Mouse (Mus musculus): Measurements from ENCODE around the gene Nrg3. TPM values are rescaled to one million over a fixed set of nuclear protein-coding genes. Genes with fewer than 3 reads are reported as not detected.
"Not testable (repeated sequence)": the region's sequence is repeated elsewhere in the genome, so short reads cannot be mapped to it uniquely, and the experiment has no call there.

Nrg3 gene
- polyA plus RNA-seq, 1 experiment from 2014 or later: 0.90 TPM

- Histone ChIP-seq H3K27me3 (replicated peaks) (no peaks in the 10 kb centered on the region), H3K4me3 (replicated peaks) (no peak overlapping the region), H3K4me1 (no peaks in the 10 kb centered on the region), H3K27ac (no peak overlapping the region), H3K9ac (no peak overlapping the region), H3K9me3 (no peaks in the 10 kb centered on the region), H3K4me2 (no peak overlapping the region), H3K36me3 (no peaks in the 10 kb centered on the region)
- no peak for ATAC-seq (ENCODE audit: insufficient read depth, low FRiP score, low read depth)
- 73% methylated on average over 1 of the region's 1 CpGs for WGBS
These were observed 918.3 kb downstream of the Nrg3 start for GRCm38 (mm10) chr14:38554636-38555035.

GRCm38 (mm10) chr14:38547257-38547656 lies 925.6 kb downstream of the Nrg3 start:
- Histone ChIP-seq H3K27ac (no peak overlapping the region), H3K4me1 (no peaks in the 10 kb centered on the region), H3K9me3 (no peaks in the 10 kb centered on the region), H3K4me3 (replicated peaks) (no peak overlapping the region), H3K4me2 (no peak overlapping the region), H3K9ac (no peak overlapping the region), H3K36me3 (no peaks in the 10 kb centered on the region), H3K27me3 (replicated peaks) (no peaks in the 10 kb centered on the region)
- 58% methylated on average over 2 of the region's 2 CpGs for WGBS
- ATAC-seq (ENCODE audit: insufficient read depth, low FRiP score, low read depth): no peak

GRCm38 (mm10) chr14:38535181-38535580 lies 937.7 kb downstream of the Nrg3 start:
- H3K4me1 ChIP-seq: no peaks in the 10 kb centered on the region
- H3K27me3 ChIP-seq (replicated peaks): no peaks in the 10 kb centered on the region
- no peak overlapping the region for H3K9ac ChIP-seq
- no peak overlapping the region for H3K4me2 ChIP-seq
- no peaks in the 10 kb centered on the region for H3K9me3 ChIP-seq
- H3K36me3 ChIP-seq: no peaks in the 10 kb centered on the region
- no peak for ATAC-seq (ENCODE audit: insufficient read depth, low FRiP score, low read depth)
- H3K27ac ChIP-seq: no peak overlapping the region
- 87% methylated on average over 1 of the region's 1 CpGs for WGBS
- no peak overlapping the region for H3K4me3 ChIP-seq (replicated peaks)

GRCm38 (mm10) chr14:38533495-38533894 lies 939.4 kb downstream of the Nrg3 start:
- H3K27me3 ChIP-seq (replicated peaks): no peaks in the 10 kb centered on the region
- H3K4me3 ChIP-seq (replicated peaks): no peak overlapping the region
- no peak overlapping the region for H3K4me2 ChIP-seq
- no peaks in the 10 kb centered on the region for H3K9me3 ChIP-seq
- no peaks in the 10 kb centered on the region for H3K36me3 ChIP-seq
- no peaks in the 10 kb centered on the region for H3K4me1 ChIP-seq
- no peak overlapping the region for H3K9ac ChIP-seq
- no peak for ATAC-seq (ENCODE audit: insufficient read depth, low FRiP score, low read depth)
- H3K27ac ChIP-seq: no peak overlapping the region

GRCm38 (mm10) chr14:38516232-38516631 lies 956.7 kb downstream of the Nrg3 start:
- no peaks in the 10 kb centered on the region for H3K4me1 ChIP-seq
- H3K9ac ChIP-seq: no peak overlapping the region
- no peak for ATAC-seq (ENCODE audit: insufficient read depth, low FRiP score, low read depth)
- H3K27ac ChIP-seq: no peak overlapping the region
- H3K4me2 ChIP-seq: no peak overlapping the region
- H3K36me3 ChIP-seq: no peaks in the 10 kb centered on the region
- no peaks in the 10 kb centered on the region for H3K9me3 ChIP-seq
- no peaks in the 10 kb centered on the region for H3K27me3 ChIP-seq (replicated peaks)
- no peak overlapping the region for H3K4me3 ChIP-seq (replicated peaks)
- WGBS: 62% methylated on average over 5 of the region's 5 CpGs

- 93% methylated on average over 2 of the region's 2 CpGs for WGBS
- Histone ChIP-seq H3K27me3 (replicated peaks) (no peaks in the 10 kb centered on the region), H3K9ac (no peak overlapping the region), H3K4me2 (no peak overlapping the region), H3K9me3 (no peaks in the 10 kb centered on the region), H3K27ac (no peak overlapping the region), H3K4me3 (replicated peaks) (no peak overlapping the region), H3K4me1 (no peaks in the 10 kb centered on the region), H3K36me3 (no peaks in the 10 kb centered on the region)
- no peak for ATAC-seq (ENCODE audit: insufficient read depth, low FRiP score, low read depth)
These were observed 963.9 kb downstream of the Nrg3 start for GRCm38 (mm10) chr14:38509016-38509415.

- no peaks in the 10 kb centered on the region for H3K36me3 ChIP-seq
- H3K9ac ChIP-seq: no peak overlapping the region
- no peaks in the 10 kb centered on the region for H3K4me1 ChIP-seq
- no peak for ATAC-seq (ENCODE audit: insufficient read depth, low FRiP score, low read depth)
- no peak overlapping the region for H3K4me3 ChIP-seq (replicated peaks)
- WGBS: 63% methylated on average over 1 of the region's 1 CpGs
- no peaks in the 10 kb centered on the region for H3K27me3 ChIP-seq (replicated peaks)
- no peak overlapping the region for H3K27ac ChIP-seq
- H3K4me2 ChIP-seq: no peak overlapping the region
- no peaks in the 10 kb centered on the region for H3K9me3 ChIP-seq
These were observed 977.9 kb downstream of the Nrg3 start for GRCm38 (mm10) chr14:38494970-38495369.

GRCm38 (mm10) chr14:38447086-38447485 lies 1025.8 kb downstream of the Nrg3 start:
- H3K9me3 ChIP-seq: no peaks in the 10 kb centered on the region
- H3K36me3 ChIP-seq: no peaks in the 10 kb centered on the region
- H3K4me2 ChIP-seq: no peak overlapping the region
- H3K27me3 ChIP-seq (replicated peaks): no peaks in the 10 kb centered on the region
- no peak overlapping the region for H3K27ac ChIP-seq
- H3K9ac ChIP-seq: no peak overlapping the region
- no peak for ATAC-seq (ENCODE audit: insufficient read depth, low FRiP score, low read depth)
- WGBS: 74% methylated on average over 2 of the region's 2 CpGs
- H3K4me3 ChIP-seq (replicated peaks): no peak overlapping the region
- H3K4me1 ChIP-seq: no peaks in the 10 kb centered on the region

- WGBS: 78% methylated on average over 2 of the region's 2 CpGs
- Histone ChIP-seq H3K9me3 (no peaks in the 10 kb centered on the region), H3K4me2 (no peak overlapping the region), H3K9ac (no peak overlapping the region), H3K4me3 (replicated peaks) (no peak overlapping the region), H3K4me1 (no peaks in the 10 kb centered on the region), H3K36me3 (no peaks in the 10 kb centered on the region), H3K27ac (no peak overlapping the region), H3K27me3 (replicated peaks) (no peaks in the 10 kb centered on the region)
- no peak for ATAC-seq (ENCODE audit: insufficient read depth, low FRiP score, low read depth)
These were observed 1028.1 kb downstream of the Nrg3 start for GRCm38 (mm10) chr14:38444788-38445187.

- ATAC-seq (ENCODE audit: insufficient read depth, low FRiP score, low read depth): no peak
- no peaks in the 10 kb centered on the region for H3K36me3 ChIP-seq
- H3K9ac ChIP-seq: no peak overlapping the region
- whole genome bisulfite sequencing: 49% methylated on average over 6 of the region's 6 CpGs
- no peaks in the 10 kb centered on the region for H3K27me3 ChIP-seq (replicated peaks)
- no peaks in the 10 kb centered on the region for H3K9me3 ChIP-seq
- no peaks in the 10 kb centered on the region for H3K4me1 ChIP-seq
- H3K4me2 ChIP-seq: no peak overlapping the region
- no peak overlapping the region for H3K27ac ChIP-seq
- H3K4me3 ChIP-seq (replicated peaks): no peak overlapping the region
These were observed 1038.9 kb downstream of the Nrg3 start for GRCm38 (mm10) chr14:38433793-38434589.

GRCm38 (mm10) chr14:38374660-38375059 lies 1098.2 kb downstream of the Nrg3 start:
- Histone ChIP-seq H3K4me2 (no peak overlapping the region), H3K36me3 (no peaks in the 10 kb centered on the region), H3K9ac (no peak overlapping the region), H3K4me1 (no peaks in the 10 kb centered on the region), H3K9me3 (no peaks in the 10 kb centered on the region), H3K27me3 (replicated peaks) (no peaks in the 10 kb centered on the region), H3K4me3 (replicated peaks) (no peak overlapping the region), H3K27ac (no peak overlapping the region)
- no peak for ATAC-seq (ENCODE audit: insufficient read depth, low FRiP score, low read depth)

- Histone ChIP-seq H3K4me3 (replicated peaks) (no peak overlapping the region), H3K4me1 (no peaks in the 10 kb centered on the region), H3K27ac (no peak overlapping the region), H3K4me2 (no peak overlapping the region), H3K36me3 (no peaks in the 10 kb centered on the region), H3K9me3 (no peaks in the 10 kb centered on the region), H3K27me3 (replicated peaks) (no peaks in the 10 kb centered on the region), H3K9ac (no peak overlapping the region)
- no peak for ATAC-seq (ENCODE audit: insufficient read depth, low FRiP score, low read depth)
These were observed 1131.9 kb downstream of the Nrg3 start for GRCm38 (mm10) chr14:38340967-38341366.

- not testable (repeated sequence) for H3K9ac ChIP-seq; H3K9me3 ChIP-seq; H3K27ac ChIP-seq; ATAC-seq (ENCODE audit: insufficient read depth, low FRiP score, low read depth); H3K36me3 ChIP-seq; H3K4me2 ChIP-seq; H3K4me3 ChIP-seq (replicated peaks); H3K27me3 ChIP-seq (replicated peaks); H3K4me1 ChIP-seq
- 40% methylated on average over 1 of the region's 1 CpGs for WGBS
These were observed 1150.0 kb downstream of the Nrg3 start for GRCm38 (mm10) chr14:38322841-38323240.

Measured in stomach, embryonic 15.5 days (tissue).